ENCODE assay signal across 10 mouse cellular contexts in genomic region chr11:46236976-46237375, GRCm38 (mm10). TPM values are rescaled to one million over a fixed set of nuclear protein-coding genes. Genes with fewer than 3 reads are reported as not detected.
A peak's percentile ranks its signal among the peaks of the same experiment; 100 is the strongest.
DNase-seq lines count a peak whose midpoint lies in the region; ATAC-seq and TF ChIP-seq lines count a peak whose summit lies in the region.
"Had no signal": no experiment of that assay in that cellular context is flagged by ENCODE, and none has a peak within 500 bp of the region (broad histone marks: within the 10 kb centered on the region; RNA-seq: fewer than 3 reads in every experiment).

No protein-coding gene starts in this region.

- no peak overlapping the region for H3K4me2 ChIP-seq in forebrain, postnatal 0 days (ENCODE audit: low read depth)
- H3K4me2 ChIP-seq in forebrain, embryonic 13.5 days, result no peak overlapping the region
- H3K4me2 ChIP-seq: hindbrain, embryonic 15.5 days had no signal

- no peak overlapping the region for H3K9ac ChIP-seq in forebrain, postnatal 0 days
- H3K9ac ChIP-seq in forebrain, embryonic 13.5 days, result no peak overlapping the region
- H3K9ac ChIP-seq: hindbrain, embryonic 15.5 days had no signal

- TF ChIP-seq POLR2A in bone marrow macrophage, adult 2 months (IDR thresholded peaks at IDR 0.05; ENCODE audit: borderline replicate concordance, low read depth, low read length), result no peak
- TF ChIP-seq POLR2A in thymus, adult 2 months (IDR thresholded peaks at IDR 0.05; ENCODE audit: control insufficient read depth, extremely low read depth, insufficient read depth, low read length, poor library complexity), result no peak

- no peaks in the 10 kb centered on the region for H3K27me3 ChIP-seq in forebrain, postnatal 0 days (ENCODE audit: insufficient read depth, low read length)
- H3K27me3 ChIP-seq in forebrain, embryonic 13.5 days, result no peaks in the 10 kb centered on the region
- no peaks in the 10 kb centered on the region for H3K27me3 ChIP-seq in thymus, adult 2 months (ENCODE audit: control insufficient read depth, insufficient read depth, low read length)
- H3K27me3 ChIP-seq: hindbrain, embryonic 15.5 days; Patski had no signal

- peak; percentile 51 for TF ChIP-seq CTCF in forebrain, postnatal 0 days (IDR thresholded peaks at IDR 0.05; ENCODE audit: low read depth)
- 0 out of 2 replicates have a peak, but pooled peaks have one; percentile 13 for TF ChIP-seq CTCF in bone marrow macrophage, adult 2 months (IDR thresholded peaks at IDR 0.05; ENCODE audit: low read depth, low read length)
- no peak for TF ChIP-seq CTCF in thymus, adult 2 months (IDR thresholded peaks at IDR 0.05; ENCODE audit: borderline replicate concordance, control insufficient read depth, extremely low read depth, insufficient read depth, low read length, poor library complexity)

- no peak for ATAC-seq in forebrain, postnatal 0 days
- no peak for ATAC-seq in forebrain, embryonic 13.5 days
- ATAC-seq: Patski had no signal

- H3K36me3 ChIP-seq in forebrain, postnatal 0 days (ENCODE audit: insufficient read depth), result peaks cover 70% of the 10 kb centered on the region
- peaks cover 65% of the 10 kb centered on the region for H3K36me3 ChIP-seq in forebrain, embryonic 13.5 days (ENCODE audit: poor library complexity, severe bottlenecking)
- H3K36me3 ChIP-seq in thymus, adult 2 months (ENCODE audit: control insufficient read depth, insufficient read depth, low read length), result peaks cover 73% of the 10 kb centered on the region

- 38% methylated on average over 4 of the region's 4 CpGs for WGBS in forebrain, postnatal 0 days
- 46% methylated on average over 4 of the region's 4 CpGs for WGBS in forebrain, embryonic 13.5 days
- WGBS in thymus, adult 2 months, result 50% methylated on average over 4 of the region's 4 CpGs

- no peak overlapping the region for H3K27ac ChIP-seq in forebrain, postnatal 0 days (ENCODE audit: low read depth, low read length)
- no peak overlapping the region for H3K27ac ChIP-seq in forebrain, embryonic 13.5 days
- H3K27ac ChIP-seq in bone marrow macrophage, adult 2 months (ENCODE audit: insufficient read depth, low read depth, low read length), result no peak overlapping the region
- H3K27ac ChIP-seq in thymus, adult 2 months (ENCODE audit: control insufficient read depth, insufficient read depth, low read length), result no peak overlapping the region

- no peak overlapping the region for H3K4me3 ChIP-seq in forebrain, postnatal 0 days (ENCODE audit: low read depth, low read length)
- no peak overlapping the region for H3K4me3 ChIP-seq in forebrain, embryonic 13.5 days
- no peak overlapping the region for H3K4me3 ChIP-seq in bone marrow macrophage, adult 2 months (ENCODE audit: insufficient read depth, low read length)
- no peak overlapping the region for H3K4me3 ChIP-seq in thymus, adult 2 months (ENCODE audit: control insufficient read depth, insufficient read depth, low read length)
- H3K4me3 ChIP-seq: hindbrain, embryonic 15.5 days had no signal

- H3K9me3 ChIP-seq in forebrain, postnatal 0 days (ENCODE audit: low read length), result no peaks in the 10 kb centered on the region
- H3K9me3 ChIP-seq in forebrain, embryonic 13.5 days (replicated peaks), result no peaks in the 10 kb centered on the region
- H3K9me3 ChIP-seq: hindbrain, embryonic 15.5 days had no signal

- peak; percentile 62 for DNase-seq in forebrain, postnatal 0 days
- peak; percentile 91 to 92 for DNase-seq in B cell, adult 2 months
- DNase-seq in frontal cortex, postnatal 25 days (ENCODE audit: low spot score in 2 of 2), result peak; percentile 72 to 79
- DNase-seq in layer of hippocampus, postnatal 14 days (ENCODE audit: low spot score in 2 of 2), result peak; percentile 57 to 64
- DNase-seq in mesoderm, embryonic 11.5 days (ENCODE audit: low read depth, low spot score), result peak; percentile 63
- peak; percentile 78 for DNase-seq in thymus, adult 2 months

- H3K4me1 ChIP-seq in forebrain, postnatal 0 days (ENCODE audit: insufficient read depth), result peaks cover 9% of the 10 kb centered on the region
- H3K4me1 ChIP-seq in forebrain, embryonic 13.5 days, result peaks cover 21% of the 10 kb centered on the region
- no peaks in the 10 kb centered on the region for H3K4me1 ChIP-seq in bone marrow macrophage, adult 2 months (ENCODE audit: control insufficient read depth, insufficient read depth, low read length)
- no peaks in the 10 kb centered on the region for H3K4me1 ChIP-seq in thymus, adult 2 months (replicated peaks; ENCODE audit: control insufficient read depth, insufficient read depth, low read length)

RNA-seq across cellular contexts. Expression of gene Fndc9, which starts 1.6 kb away (rescaled TPM):
- 11.1 and 12.2 TPM in 2 replicates for total RNA-seq in forebrain, postnatal 0 days (2014; rRNA removed)
- polyA plus RNA-seq in forebrain, postnatal 0 days (2015; fragmentation: Nextera tagmentation; extraction: Ambion mirVana), result 9.9 and 15.9 TPM in 2 replicates
- 2.2 and 2.5 TPM in 2 replicates for polyA plus RNA-seq in forebrain, embryonic 13.5 days (2015; fragmentation: Nextera tagmentation; extraction: Ambion mirVana)
- not detected in 2 replicates for polyA plus RNA-seq in bone marrow macrophage, adult 2 months (2012; ENCODE audit: insufficient read depth, insufficient read length, missing spikeins)
- 1 to 10 TPM; 2.9 to 3.4 TPM for total RNA-seq in layer of hippocampus, postnatal 14 days (2021)
- polyA plus RNA-seq in thymus, adult 2 months (2012; rRNA removed), result 0.09 TPM in 1 of 2 replicates, not detected in the other
